Mouse (Mus musculus) CD4-positive, CD25-positive, alpha-beta regulatory T cell, adult 4 months (primary cell): ENCODE data around the gene Slx4ip. TPM values are rescaled to one million over a fixed set of nuclear protein-coding genes. Genes with fewer than 3 reads are reported as not detected.

ENCODE experiments used
- ATAC-seq: one replicate; pipeline ENCODE4 v1.8.0; 2017
- polyA plus RNA-seq, 2 experiments: library from polyadenylated mRNA; unstranded; fragments of 100-300 nt; shearing (Covaris generic); gene quantifications; one replicate each; pipeline ENCODE4 v1.2.1; 2017

Slx4ip gene
- polyA plus RNA-seq: 1 to 10 TPM; 5.4 to 6.2 TPM

- peak; percentile 81 for ATAC-seq
Measured at GRCm38 (mm10) chr2:136891068-136891950, at the start of gene Slx4ip, which contains the start of the genes AL731706.1 and Mkks. Gene Slx4ip, plus strand, starts transcription at chr2:136891218. Gene AL731706.1, minus strand, starts transcription at chr2:136891389. Gene Mkks, minus strand, starts transcription at chr2:136891389.

GRCm38 (mm10) chr2:136850366-136850765 lies 40.7 kb upstream of the Slx4ip start:
- no peak for ATAC-seq

- ATAC-seq: no peak
Measured at GRCm38 (mm10) chr2:136854543-136855388, 36.3 kb upstream of the Slx4ip start.

- no peak for ATAC-seq
Measured at GRCm38 (mm10) chr2:136885579-136885978, 5.4 kb upstream of the Slx4ip start, which contains the start of gene AL731706.2. Gene AL731706.2, minus strand, starts transcription at chr2:136885679.

- no peak for ATAC-seq
Measured at GRCm38 (mm10) chr2:136886846-136887245, 4.2 kb upstream of the Slx4ip start.

- ATAC-seq: peak; percentile 51
Measured at GRCm38 (mm10) chr2:136890716-136891067, 326 bp upstream of the Slx4ip start.

GRCm38 (mm10) chr2:136891951-136892371 lies 943 bp downstream of the Slx4ip start:
- ATAC-seq: peak; percentile 75

GRCm38 (mm10) chr2:136894494-136894893 lies 3.5 kb downstream of the Slx4ip start:
- no peak for ATAC-seq

GRCm38 (mm10) chr2:136896131-136896530 lies 5.1 kb downstream of the Slx4ip start:
- ATAC-seq: no peak

- no peak for ATAC-seq
Measured at GRCm38 (mm10) chr2:136908596-136908995, 17.6 kb downstream of the Slx4ip start.

GRCm38 (mm10) chr2:136909298-136909697 lies 18.3 kb downstream of the Slx4ip start:
- no peak for ATAC-seq

GRCm38 (mm10) chr2:136911958-136912411 lies 21.0 kb downstream of the Slx4ip start:
- no peak for ATAC-seq

GRCm38 (mm10) chr2:136913021-136913420 lies 22.0 kb downstream of the Slx4ip start:
- ATAC-seq: no peak

- ATAC-seq: no peak
Measured at GRCm38 (mm10) chr2:136914334-136914902, 23.4 kb downstream of the Slx4ip start.

GRCm38 (mm10) chr2:136919433-136919832 lies 28.4 kb downstream of the Slx4ip start:
- no peak for ATAC-seq

- no peak for ATAC-seq
Measured at GRCm38 (mm10) chr2:136920257-136920993, 29.4 kb downstream of the Slx4ip start.

GRCm38 (mm10) chr2:136921003-136921408 lies 30.0 kb downstream of the Slx4ip start:
- ATAC-seq: no peak

GRCm38 (mm10) chr2:136936391-136937288 lies 45.6 kb downstream of the Slx4ip start:
- no peak for ATAC-seq

GRCm38 (mm10) chr2:136938249-136938648 lies 47.2 kb downstream of the Slx4ip start:
- no peak for ATAC-seq

GRCm38 (mm10) chr2:136946297-136946696 lies 55.3 kb downstream of the Slx4ip start:
- ATAC-seq: no peak

- ATAC-seq: no peak
Measured at GRCm38 (mm10) chr2:136947500-136947899, 56.5 kb downstream of the Slx4ip start.
